Mouse (Mus musculus): Measurements from ENCODE around the gene Hspb7. TPM values are rescaled to one million over a fixed set of nuclear protein-coding genes. Genes with fewer than 3 reads are reported as not detected.

The Hspb7 gene
- polyA plus RNA-seq, 1 experiment from 2014 or later, result 0.04 TPM

DNA sequence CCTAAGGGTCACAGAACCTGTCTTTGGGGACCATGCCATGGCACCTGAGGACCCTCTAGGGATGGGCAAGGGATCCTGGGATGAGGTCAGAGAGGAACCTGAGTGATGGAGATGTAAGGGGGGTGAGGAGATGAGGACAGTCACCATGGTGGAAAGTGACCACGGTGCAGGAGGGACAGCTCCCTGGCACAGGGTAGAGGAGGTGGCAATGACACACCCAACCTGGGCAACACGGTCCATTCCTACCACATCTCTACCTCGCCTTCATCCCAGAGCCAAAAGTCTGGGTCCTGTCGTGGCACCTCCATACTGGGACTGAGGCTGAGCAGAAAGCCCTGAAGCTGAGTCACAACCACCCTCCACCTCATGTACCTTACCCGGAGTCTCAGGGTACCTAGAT lies 2.3 kb downstream of the Hspb7 start:
- Histone ChIP-seq H3K4me3 (no peak overlapping the region), H3K4me1 (peaks cover 26% of the 10 kb centered on the region), H3K9me3 (replicated peaks) (no peaks in the 10 kb centered on the region), H3K36me3 (no peaks in the 10 kb centered on the region), H3K27me3 (replicated peaks) (peaks cover 84% of the 10 kb centered on the region), H3K27ac (no peak overlapping the region), H3K9ac (no peak overlapping the region), H3K4me2 (no peak overlapping the region)
- 59% methylated on average over 5 of the region's 5 CpGs for WGBS (ENCODE audit: insufficient replicate concordance)
- no peak for ATAC-seq

DNA sequence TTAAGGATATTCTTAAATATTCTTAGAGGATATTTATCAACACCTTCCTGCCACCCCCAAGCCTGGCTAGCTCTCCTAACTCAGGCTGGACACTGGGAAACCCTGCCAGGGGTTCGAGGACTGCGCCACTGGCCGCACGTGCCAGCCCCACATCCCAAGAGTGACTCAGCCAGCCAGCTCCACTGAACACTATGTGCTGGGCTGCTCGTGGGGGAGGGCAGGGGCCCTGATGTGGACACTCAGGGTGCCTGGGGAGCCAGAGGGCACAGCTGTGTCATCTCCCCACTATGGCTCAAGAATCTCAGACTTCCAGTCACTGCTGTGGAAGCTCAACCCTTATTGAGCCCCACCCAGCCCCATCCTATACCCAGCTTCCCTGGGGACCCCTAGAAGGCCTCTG lies 2.7 kb downstream of the Hspb7 start:
- H3K4me2 ChIP-seq, result no peak overlapping the region
- H3K9me3 ChIP-seq (replicated peaks), result no peaks in the 10 kb centered on the region
- H3K36me3 ChIP-seq, result no peaks in the 10 kb centered on the region
- peaks cover 26% of the 10 kb centered on the region for H3K4me1 ChIP-seq
- 69% methylated on average over 5 of the region's 5 CpGs for WGBS (ENCODE audit: insufficient replicate concordance)
- peaks cover 88% of the 10 kb centered on the region for H3K27me3 ChIP-seq (replicated peaks)
- no peak overlapping the region for H3K9ac ChIP-seq
- H3K27ac ChIP-seq, result no peak overlapping the region
- ATAC-seq, result no peak
- no peak overlapping the region for H3K4me3 ChIP-seq

DNA sequence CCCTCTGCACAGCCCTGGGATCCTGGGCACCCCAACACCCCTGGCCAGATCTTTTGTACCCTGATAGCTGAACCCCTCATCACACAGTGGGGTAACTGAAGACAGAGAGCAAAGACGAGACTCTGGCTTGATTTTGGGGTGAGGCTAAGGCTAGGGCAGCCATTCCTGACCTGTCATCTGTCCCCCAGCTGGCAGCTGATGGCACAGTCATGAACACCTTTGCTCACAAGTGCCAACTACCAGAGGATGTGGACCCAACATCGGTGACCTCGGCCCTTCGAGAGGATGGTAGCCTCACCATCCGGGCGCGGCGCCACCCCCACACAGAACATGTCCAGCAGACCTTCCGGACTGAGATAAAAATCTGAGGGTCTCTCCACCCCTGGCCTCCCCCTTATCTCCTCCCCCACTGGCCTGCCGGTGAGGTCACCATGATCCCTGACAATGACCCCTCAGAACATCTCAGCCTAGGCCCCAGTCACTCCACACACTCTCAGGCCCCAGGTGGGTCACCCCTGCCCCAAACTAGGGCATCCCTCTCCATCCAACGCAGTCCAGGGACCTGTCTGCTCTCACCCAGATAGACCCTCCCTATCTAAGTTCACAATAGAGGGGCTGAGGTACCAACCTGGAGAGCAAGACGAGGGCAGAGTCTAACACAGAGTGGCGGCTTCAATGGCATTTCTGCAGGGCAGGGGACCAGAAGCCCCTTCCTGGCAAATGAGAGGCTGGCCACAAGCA lies 3.3 kb downstream of the Hspb7 start:
- no peak for ATAC-seq
- H3K9me3 ChIP-seq (replicated peaks), result no peaks in the 10 kb centered on the region
- H3K4me1 ChIP-seq, result peaks cover 26% of the 10 kb centered on the region
- H3K36me3 ChIP-seq, result no peaks in the 10 kb centered on the region
- no peak overlapping the region for H3K4me3 ChIP-seq
- no peak overlapping the region for H3K9ac ChIP-seq
- no peak overlapping the region for H3K4me2 ChIP-seq
- H3K27me3 ChIP-seq (replicated peaks), result peaks cover 94% of the 10 kb centered on the region
- H3K27ac ChIP-seq, result no peak overlapping the region
- WGBS (ENCODE audit: insufficient replicate concordance), result 68% methylated on average over 13 of the region's 13 CpGs

DNA sequence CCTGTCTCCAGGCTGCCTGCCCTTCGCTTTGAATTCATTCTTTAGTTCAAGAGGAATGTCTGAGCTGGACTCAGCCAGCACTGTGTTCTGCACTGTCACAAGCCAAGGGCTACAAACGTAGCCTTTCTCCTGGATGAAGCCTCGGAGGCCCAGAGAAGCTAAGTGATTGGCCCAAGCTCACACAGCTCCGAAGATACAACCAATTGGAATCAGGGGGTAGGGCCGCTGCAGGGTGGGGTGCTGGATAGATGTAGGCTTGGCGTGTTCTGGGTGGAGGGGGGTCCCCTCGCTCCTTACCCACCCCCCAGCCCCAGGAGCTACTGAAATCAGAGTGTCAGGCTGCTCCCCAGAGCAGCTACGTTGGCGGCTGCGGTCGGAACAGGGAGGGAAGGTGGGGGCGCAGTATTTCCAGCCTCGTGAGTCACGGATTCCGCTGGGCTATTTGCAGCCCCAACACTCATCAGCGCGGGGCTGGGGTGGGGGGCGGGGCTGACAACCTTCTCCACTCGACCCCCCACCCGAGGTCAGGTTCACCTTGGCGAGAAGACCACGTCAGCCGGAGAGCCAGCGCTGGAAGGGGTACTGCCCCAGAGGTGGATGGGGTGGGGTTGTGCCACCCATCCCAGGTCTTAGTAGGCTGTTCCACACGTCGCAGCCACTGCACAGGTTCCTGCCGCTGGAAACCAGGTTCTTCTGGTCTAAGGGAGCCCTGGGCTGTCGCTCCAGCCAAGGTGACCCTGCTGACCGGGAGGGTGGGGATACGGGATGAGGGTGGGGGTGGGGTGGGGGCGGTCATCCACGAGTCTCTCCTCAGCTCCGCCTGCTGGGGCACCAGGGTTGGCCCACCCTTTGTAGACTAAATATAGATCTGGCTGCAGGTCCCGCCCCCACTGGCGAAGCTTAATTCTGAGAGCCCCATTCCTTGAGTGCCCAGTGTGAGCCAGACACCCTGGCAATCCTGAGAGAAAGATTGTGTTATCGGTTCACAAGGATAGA lies 5.2 kb downstream of the Hspb7 start:
- Histone ChIP-seq H3K9me3 (replicated peaks) (no peaks in the 10 kb centered on the region), H3K9ac (peak overlapping the region; percentile 2; the same call in 1 of the 2 replicates), H3K36me3 (no peaks in the 10 kb centered on the region), H3K27me3 (replicated peaks) (peaks cover 86% of the 10 kb centered on the region), H3K27ac (no peak overlapping the region), H3K4me1 (peaks cover 16% of the 10 kb centered on the region), H3K4me2 (peak overlapping the region; percentile 63), H3K4me3 (peak overlapping the region; percentile 26)
- ATAC-seq, result peak; percentile 45; the same call in 1 of the 2 replicates
- WGBS (ENCODE audit: insufficient replicate concordance), result 7% methylated on average over 33 of the region's 36 CpGs

DNA sequence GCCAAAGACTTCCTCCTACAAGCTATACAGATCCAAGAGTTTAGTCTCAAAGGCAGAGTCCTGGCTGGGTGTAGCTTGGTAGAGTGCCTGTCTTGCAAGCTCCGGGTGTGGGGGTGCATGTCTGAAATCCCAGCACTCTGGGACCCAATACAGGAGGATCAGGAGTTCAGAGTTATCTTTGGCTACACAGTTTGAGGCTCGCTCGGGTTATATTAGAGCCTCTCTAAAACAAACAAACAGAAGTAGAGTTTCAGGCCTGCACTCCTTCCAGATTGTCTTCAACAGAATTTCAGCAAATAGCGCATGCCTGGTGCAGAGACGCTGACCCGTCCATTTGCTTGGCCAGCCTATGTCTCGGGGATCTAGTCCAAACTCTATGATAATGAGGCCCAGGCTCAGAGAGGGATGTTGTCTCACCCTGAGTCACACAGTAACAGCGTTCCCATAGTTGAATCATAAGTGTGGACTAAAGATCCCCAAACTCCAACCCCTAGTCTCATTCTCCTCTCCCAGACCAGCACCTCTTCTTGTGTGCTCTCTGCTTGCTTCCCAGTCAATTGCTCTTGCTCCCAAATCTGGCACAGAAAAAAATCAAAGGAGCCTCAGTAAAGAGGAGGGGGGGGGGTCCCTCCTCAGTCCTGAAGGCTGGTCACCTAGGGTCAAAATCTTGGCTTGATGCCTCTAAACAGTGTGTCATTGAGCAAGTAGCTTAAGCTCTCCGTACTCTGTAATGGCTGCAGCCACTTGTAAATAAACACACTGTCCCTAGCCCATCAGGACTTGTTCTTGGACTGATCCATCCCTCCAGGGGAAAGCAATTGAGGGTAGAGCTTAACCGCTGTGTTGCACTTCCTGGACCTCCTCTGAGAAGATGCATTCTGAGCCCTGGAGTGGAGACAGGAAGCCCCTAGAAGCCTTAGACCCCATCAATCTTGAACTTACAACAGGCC lies 6.5 kb downstream of the Hspb7 start:
- no peaks in the 10 kb centered on the region for H3K36me3 ChIP-seq
- no peak for ATAC-seq
- H3K9ac ChIP-seq, result no peak overlapping the region
- H3K4me1 ChIP-seq, result peaks cover 9% of the 10 kb centered on the region; the same call in 1 of the 2 replicates
- no peak overlapping the region for H3K27ac ChIP-seq
- H3K27me3 ChIP-seq (replicated peaks), result peaks cover 83% of the 10 kb centered on the region
- H3K4me3 ChIP-seq, result no peak overlapping the region
- 68% methylated on average over 10 of the region's 10 CpGs for WGBS (ENCODE audit: insufficient replicate concordance)
- no peaks in the 10 kb centered on the region for H3K9me3 ChIP-seq (replicated peaks)
- H3K4me2 ChIP-seq, result no peak overlapping the region

DNA sequence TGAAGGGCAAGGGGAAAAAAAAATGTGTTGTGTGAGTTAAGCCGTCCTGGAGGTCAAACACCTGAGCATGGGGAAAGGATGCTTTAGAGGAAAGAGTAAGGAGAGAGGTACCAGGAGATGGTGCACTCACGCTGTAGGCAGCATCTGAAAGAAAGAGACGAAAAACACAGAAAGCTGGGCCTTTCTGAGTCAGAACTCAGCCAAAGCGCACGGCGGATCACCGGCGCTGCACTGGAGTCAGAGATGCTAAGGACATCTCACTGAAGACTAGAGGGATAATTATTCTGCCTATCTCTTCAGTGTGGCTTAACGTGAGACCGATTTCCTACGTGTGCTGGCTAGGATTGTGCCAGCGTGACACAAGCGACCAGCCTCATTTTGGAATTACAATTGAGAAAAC lies 7.3 kb downstream of the Hspb7 start:
- WGBS (ENCODE audit: insufficient replicate concordance), result 72% methylated on average over 13 of the region's 13 CpGs
- Histone ChIP-seq H3K4me1 (peaks cover 9% of the 10 kb centered on the region; the same call in 1 of the 2 replicates), H3K27ac (no peak overlapping the region), H3K9ac (no peak overlapping the region), H3K9me3 (replicated peaks) (no peaks in the 10 kb centered on the region), H3K27me3 (replicated peaks) (peaks cover 77% of the 10 kb centered on the region), H3K4me3 (no peak overlapping the region), H3K4me2 (no peak overlapping the region), H3K36me3 (no peaks in the 10 kb centered on the region)
- ATAC-seq, result no peak

DNA sequence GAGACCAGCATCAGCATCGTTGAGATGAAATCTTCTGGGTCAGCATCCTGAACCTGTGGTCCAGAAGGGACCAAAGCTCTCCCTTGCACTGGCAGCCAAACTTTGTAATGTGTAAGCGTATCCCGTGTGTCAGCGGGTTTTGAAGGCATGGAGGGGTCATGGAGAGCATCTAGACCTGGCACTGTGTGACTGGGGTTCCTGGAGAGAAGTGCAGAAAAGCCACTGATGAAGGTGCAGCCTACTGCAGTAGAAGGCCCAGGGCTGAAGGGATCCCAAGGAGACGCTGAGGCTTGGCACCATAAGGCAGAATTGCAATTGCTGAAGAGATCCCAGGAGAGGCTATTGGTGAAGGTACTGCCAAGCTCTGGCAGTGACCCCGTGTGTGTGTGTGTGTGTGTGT lies 8.8 kb downstream of the Hspb7 start:
- peaks cover 62% of the 10 kb centered on the region for H3K27me3 ChIP-seq (replicated peaks)
- H3K9me3 ChIP-seq (replicated peaks), result no peaks in the 10 kb centered on the region
- no peak overlapping the region for H3K4me3 ChIP-seq
- no peak overlapping the region for H3K27ac ChIP-seq
- peaks cover 9% of the 10 kb centered on the region; the same call in 1 of the 2 replicates for H3K4me1 ChIP-seq
- H3K36me3 ChIP-seq, result no peaks in the 10 kb centered on the region
- no peak for ATAC-seq
- no peak overlapping the region for H3K4me2 ChIP-seq
- WGBS (ENCODE audit: insufficient replicate concordance), result 61% methylated on average over 6 of the region's 6 CpGs
- H3K9ac ChIP-seq, result no peak overlapping the region

DNA sequence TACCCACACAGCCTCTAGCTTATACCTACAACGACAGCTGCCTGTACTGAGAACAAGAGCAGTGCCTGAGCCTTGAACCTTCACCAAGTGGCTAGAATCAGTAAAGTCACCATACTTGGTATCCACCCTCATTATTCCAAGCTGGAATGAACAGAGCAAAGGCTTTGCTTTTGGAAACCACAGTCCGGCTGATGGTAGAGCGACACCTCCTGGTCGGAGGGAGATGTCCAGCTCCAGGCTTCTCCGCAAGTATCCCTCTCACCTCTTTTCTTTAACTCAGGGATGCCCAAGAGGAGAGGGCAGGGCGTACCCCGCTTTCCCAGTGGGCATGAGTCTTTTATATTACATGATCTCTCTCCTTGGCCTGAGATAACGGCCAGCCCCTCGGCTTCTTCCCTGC lies 9.3 kb downstream of the Hspb7 start:
- H3K27me3 ChIP-seq (replicated peaks), result peaks cover 58% of the 10 kb centered on the region
- peaks cover 9% of the 10 kb centered on the region; the same call in 1 of the 2 replicates for H3K4me1 ChIP-seq
- ATAC-seq, result no peak
- H3K4me2 ChIP-seq, result no peak overlapping the region
- H3K9ac ChIP-seq, result no peak overlapping the region
- WGBS (ENCODE audit: insufficient replicate concordance), result 41% methylated on average over 9 of the region's 9 CpGs
- no peak overlapping the region for H3K4me3 ChIP-seq
- H3K27ac ChIP-seq, result no peak overlapping the region
- no peaks in the 10 kb centered on the region for H3K36me3 ChIP-seq
- H3K9me3 ChIP-seq (replicated peaks), result no peaks in the 10 kb centered on the region

DNA sequence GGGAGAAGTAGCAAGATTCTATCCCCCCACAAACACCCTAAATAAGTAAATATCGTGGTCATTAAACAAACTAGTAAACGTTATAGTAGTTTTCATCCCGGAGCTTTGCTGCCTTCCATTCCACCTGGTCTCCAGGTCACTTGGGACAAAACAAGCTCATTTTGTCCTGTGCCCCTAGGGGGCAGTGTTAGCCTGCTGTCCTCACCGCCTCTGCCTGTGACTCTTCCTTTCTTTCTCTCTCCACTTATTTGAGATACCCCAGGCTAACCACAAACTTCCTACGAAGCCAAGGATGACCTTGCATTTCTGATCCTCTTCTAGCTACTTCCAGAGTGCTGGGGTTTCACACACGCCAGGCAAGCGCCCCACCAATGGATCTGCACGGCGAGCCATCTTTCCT lies 10.4 kb downstream of the Hspb7 start:
- H3K4me1 ChIP-seq, result peaks cover 2% of the 10 kb centered on the region; the same call in 1 of the 2 replicates
- peaks cover 46% of the 10 kb centered on the region for H3K27me3 ChIP-seq (replicated peaks)
- H3K27ac ChIP-seq, result no peak overlapping the region
- no peaks in the 10 kb centered on the region for H3K36me3 ChIP-seq
- H3K4me3 ChIP-seq, result no peak overlapping the region
- H3K9ac ChIP-seq, result no peak overlapping the region
- ATAC-seq, result no peak
- no peaks in the 10 kb centered on the region for H3K9me3 ChIP-seq (replicated peaks)
- 30% methylated on average over 9 of the region's 9 CpGs for WGBS (ENCODE audit: insufficient replicate concordance)
- H3K4me2 ChIP-seq, result no peak overlapping the region

DNA sequence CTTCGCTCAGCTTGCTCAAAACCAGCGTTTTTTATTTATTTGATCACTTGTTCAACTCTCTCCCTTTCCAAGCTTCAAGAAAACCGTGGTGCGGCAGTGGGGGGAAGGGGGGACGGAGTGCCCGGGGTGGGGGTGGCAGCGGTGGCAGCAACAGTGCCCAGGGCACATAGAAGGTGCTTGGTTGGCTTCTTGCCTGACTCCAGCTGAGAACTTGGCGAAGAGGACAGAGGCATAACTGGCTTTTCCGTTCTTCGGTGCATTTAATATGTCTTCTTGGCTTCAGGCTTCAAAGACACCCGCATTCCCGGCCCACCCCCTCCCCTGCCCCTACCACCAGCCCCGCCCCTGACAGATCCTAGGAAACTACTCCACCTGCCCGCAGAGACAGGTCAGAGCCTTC lies 12.1 kb downstream of the Hspb7 start:
- 56% methylated on average over 14 of the region's 14 CpGs for WGBS (ENCODE audit: insufficient replicate concordance)
- no peak overlapping the region for H3K9ac ChIP-seq
- H3K4me2 ChIP-seq, result no peak overlapping the region
- no peak overlapping the region for H3K27ac ChIP-seq
- H3K4me1 ChIP-seq, result no peaks in the 10 kb centered on the region
- no peaks in the 10 kb centered on the region for H3K9me3 ChIP-seq (replicated peaks)
- peaks cover 31% of the 10 kb centered on the region for H3K27me3 ChIP-seq (replicated peaks)
- ATAC-seq, result no peak
- H3K4me3 ChIP-seq, result no peak overlapping the region
- H3K36me3 ChIP-seq, result no peaks in the 10 kb centered on the region

DNA sequence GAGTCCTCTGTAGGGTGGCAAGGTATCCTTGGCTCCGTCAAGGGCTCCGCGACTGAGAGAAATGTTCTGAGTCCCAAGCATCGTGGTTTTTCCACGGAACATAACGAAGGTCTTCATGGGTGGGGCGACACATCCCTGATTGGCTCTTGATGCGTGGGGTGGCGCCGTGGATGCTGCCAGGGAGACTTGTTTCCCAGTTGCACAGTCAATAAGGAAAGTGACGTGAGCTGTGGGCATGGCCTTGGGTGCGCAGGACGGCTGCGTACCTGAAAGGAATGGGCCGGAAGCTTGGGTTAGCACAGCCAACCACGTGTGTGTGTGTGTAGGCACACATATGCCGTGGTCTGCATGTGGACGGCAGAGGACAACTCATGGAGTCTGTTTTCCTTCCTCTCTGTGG lies 12.6 kb downstream of the Hspb7 start:
- H3K9ac ChIP-seq, result no peak overlapping the region
- peaks cover 25% of the 10 kb centered on the region for H3K27me3 ChIP-seq (replicated peaks)
- H3K4me2 ChIP-seq, result no peak overlapping the region
- H3K27ac ChIP-seq, result no peak overlapping the region
- H3K4me1 ChIP-seq, result no peaks in the 10 kb centered on the region
- H3K9me3 ChIP-seq (replicated peaks), result no peaks in the 10 kb centered on the region
- WGBS (ENCODE audit: insufficient replicate concordance), result 69% methylated on average over 18 of the region's 18 CpGs
- ATAC-seq, result no peak
- H3K36me3 ChIP-seq, result no peaks in the 10 kb centered on the region
- H3K4me3 ChIP-seq, result no peak overlapping the region

All from liver, embryonic 12.5 days (tissue).